Mouse (Mus musculus) kidney, postnatal 36 days (tissue): Measurements from ENCODE around the gene Gm49342.

ENCODE experiments used
- DNase-seq, 2 experiments: peaks; one replicate each; pipeline ENCODE4 v3.0.0; 2021 to 2022; ENCODE audit warnings: mixed read lengths in 2 of 2

Gm49342 gene

DNA sequence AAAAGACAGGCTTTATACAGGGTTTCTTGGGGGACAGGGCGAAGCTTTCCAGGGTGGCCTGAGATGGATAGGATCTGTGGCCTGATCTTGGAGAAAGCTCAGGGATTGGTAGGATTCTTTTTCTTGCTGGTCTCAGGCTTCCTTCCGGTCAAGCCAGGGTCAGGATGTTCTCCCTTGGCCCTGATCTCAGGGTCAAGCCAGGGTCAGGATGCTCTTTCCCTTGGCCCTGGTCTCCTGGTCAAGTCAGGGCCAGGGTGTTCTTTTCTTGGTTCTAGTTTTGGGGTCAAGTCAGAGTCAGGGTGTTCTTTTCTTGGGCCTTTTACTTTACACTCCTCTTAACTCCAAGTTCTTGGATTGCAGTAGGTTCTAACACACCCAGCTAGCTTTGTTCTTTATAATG is 43.4 kb downstream of the Gm49342 start:
- peak; percentile 56 to 75 for DNase-seq

DNA sequence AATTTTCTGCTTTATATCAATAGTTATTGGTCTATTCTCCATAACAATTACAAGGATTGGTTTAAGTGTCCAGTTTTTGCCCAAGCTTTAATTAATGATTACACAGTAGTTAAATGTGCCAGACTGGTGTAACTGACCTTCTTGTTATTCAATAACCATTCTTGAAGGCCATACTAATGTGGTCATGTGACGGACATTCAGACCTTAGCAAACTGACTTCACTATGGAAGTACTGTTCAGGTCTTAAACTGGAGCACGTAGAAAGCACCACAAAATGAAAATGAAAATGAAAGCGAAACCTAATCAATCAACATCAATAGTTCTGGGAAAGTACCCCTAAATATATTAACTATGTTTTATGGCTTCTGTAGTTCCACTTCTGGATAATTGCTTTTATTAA is 46.7 kb downstream of the Gm49342 start:
- DNase-seq = peak in 1 of 2 experiments; percentile 79

DNA sequence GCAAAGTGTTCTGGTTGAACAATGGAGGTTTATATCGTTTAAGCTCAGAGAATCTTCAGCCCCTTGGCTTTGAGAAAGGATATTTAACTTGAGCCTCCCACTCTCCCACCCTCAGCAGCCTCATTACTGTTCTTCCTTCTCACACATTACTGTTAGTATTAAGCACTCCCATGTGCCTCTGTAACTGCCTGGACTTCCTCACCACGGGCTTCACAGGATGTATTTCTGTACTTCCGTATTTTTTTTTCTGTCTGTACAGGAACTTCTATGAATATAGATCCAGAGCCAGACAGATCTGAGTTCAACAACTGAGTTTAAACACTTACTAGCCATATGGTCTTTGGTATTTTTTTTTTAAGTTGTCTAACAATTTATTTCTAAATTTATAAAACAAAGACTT is 52.8 kb downstream of the Gm49342 start:
- no peak for DNase-seq

DNA sequence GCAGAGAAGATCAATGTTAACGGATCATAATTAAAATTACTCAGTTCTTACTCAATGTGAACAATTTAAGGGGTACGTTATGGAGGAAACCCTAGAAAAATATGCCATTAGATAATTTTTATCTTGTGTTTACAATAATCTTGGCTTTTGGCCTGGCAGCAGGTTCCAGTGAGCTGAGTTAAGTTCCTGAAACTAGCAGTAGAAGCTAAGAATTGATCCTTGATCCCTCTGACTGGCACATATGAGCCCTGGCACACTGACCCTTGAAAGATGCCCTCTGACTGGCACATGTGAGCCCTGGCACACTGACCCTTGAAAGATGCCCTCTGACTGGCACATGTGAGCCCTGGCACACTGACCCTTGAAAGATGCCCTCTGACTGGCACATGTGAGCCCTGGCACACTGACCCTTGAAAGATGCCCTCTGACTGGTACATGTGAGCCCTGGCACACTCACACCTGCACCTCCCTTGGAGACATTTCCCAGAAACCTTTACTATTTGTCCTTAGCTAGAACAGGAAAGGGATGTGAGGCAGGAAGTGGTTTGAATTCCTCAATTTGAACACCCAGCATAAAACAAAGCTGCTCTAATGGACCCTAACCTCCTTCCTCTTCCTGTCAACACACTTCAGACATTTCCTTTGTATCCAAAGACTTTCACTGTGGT is 53.8 kb downstream of the Gm49342 start:
- peak; percentile 48 to 64 for DNase-seq

DNA sequence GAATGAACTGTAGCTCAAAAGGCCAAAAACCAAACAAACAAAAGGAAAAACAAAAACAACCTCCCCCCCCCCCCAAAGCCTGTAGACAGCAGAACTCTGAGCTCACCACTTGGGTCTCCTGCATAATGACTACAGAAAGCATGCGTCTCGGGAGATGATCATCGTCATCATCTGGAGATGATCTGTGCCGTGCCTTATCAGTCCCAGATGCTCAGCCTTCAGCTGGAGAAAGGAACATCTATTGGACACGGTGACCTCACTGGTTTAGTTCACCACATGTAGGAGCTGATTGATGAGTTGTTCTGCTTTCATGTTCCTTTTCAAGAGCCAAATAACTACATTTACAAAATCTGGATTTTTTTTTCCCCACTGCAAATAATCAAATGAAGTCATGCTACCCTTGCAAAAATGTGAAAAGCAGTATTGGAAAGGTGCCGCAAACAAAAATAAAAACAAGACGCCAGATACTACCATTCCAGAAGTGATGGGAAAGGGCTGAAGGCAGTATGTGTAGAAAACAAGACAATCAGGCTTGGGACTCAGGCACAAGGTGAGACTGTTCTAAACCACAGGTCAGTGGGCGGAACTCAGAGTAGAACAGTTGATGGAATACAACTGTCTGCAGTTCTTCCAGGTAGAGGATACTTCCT is 63.0 kb downstream of the Gm49342 start, which contains the start of gene Rnase10:
Gene Rnase10 (plus strand): TSS at position 600 of the 650 bp plus-strand sequence.
- DNase-seq = no peak

DNA sequence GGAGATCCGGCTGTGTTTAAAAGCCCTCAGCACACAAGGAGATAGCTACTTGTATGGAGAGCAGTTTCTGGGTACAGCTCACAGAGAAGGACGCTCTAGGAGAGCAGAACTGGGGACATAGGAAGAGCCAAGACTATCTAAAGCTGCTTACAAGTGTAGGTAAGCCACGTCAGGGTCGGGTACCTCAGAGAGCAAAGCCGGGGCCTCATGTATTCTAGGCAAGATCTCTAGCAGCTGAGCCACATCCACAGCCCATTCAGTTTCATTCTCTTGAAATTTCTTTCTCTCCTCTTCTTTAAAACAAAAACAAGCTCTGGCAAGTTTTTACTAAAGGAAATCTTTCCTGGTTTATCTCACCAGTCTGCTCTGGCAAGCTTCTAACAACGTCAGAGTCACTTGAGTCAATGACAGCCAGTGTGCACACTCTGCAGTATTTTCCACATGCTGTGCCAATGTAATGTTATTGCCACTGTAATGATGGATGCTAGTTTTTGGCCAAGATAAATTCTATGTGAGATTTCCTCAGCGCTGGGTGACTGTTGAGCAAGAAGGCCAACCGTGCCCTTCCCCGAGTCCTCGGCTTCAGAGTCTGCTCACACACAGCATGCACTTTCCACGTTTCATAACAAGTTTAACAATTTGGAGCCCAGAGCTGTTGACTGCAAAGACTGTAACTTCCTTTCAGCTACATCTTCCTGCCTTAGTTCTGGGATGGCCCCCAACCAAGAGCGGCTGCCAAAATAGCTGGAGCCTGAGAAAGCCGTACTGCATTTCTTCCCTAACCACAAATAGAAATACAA is 63.8 kb downstream of the Gm49342 start:
- peak; percentile 41 to 65 for DNase-seq

DNA sequence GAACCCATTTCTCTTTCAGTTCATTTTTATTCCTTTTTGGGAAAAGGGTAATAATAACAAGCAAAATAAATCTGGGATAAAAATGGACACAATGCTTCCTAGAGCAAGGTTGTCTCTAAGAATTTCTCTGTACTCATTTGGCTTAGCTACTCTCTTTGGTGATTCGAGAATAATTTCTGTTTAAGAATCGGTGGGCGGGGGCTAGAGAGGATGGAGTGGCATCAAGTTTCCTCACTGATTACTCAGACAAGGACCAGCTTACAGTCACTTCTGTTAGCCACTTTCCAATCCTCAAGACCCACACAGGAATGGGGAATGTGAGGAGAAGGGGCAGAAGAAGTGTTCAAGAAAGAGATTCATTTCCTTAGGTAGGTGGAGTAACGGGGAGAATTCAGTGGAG is 64.5 kb downstream of the Gm49342 start:
- no peak for DNase-seq

DNA sequence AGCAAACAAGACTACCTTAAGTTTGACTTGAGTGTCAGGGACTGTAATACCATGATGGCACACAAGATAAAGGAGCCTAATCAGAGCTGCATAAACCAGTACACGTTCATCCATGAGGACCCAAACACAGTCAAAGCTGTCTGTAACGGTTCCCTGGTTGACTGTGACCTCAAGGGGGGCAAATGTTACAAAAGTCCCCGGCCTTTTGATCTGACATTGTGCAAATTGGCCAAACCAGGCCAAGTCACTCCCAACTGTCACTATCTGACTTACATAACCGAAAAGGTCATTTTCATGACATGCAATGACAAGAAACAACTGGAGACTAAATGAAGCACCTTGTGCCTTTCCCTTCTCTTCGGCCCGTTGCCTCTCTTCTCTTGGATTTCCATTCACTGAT is 65.3 kb downstream of the Gm49342 start:
- DNase-seq = no peak
